Mouse (Mus musculus): ENCODE measurements around the gene Mrps6. TPM values are rescaled to one million over a fixed set of nuclear protein-coding genes. Genes with fewer than 3 reads are reported as not detected.
A peak's percentile ranks its signal among the peaks of the same experiment; 100 is the strongest.

The Mrps6 gene
- 175 and 186 TPM in 2 replicates for polyA plus RNA-seq (2014; fragmentation: Nextera tagmentation; extraction: Ambion mirVana)

DNA sequence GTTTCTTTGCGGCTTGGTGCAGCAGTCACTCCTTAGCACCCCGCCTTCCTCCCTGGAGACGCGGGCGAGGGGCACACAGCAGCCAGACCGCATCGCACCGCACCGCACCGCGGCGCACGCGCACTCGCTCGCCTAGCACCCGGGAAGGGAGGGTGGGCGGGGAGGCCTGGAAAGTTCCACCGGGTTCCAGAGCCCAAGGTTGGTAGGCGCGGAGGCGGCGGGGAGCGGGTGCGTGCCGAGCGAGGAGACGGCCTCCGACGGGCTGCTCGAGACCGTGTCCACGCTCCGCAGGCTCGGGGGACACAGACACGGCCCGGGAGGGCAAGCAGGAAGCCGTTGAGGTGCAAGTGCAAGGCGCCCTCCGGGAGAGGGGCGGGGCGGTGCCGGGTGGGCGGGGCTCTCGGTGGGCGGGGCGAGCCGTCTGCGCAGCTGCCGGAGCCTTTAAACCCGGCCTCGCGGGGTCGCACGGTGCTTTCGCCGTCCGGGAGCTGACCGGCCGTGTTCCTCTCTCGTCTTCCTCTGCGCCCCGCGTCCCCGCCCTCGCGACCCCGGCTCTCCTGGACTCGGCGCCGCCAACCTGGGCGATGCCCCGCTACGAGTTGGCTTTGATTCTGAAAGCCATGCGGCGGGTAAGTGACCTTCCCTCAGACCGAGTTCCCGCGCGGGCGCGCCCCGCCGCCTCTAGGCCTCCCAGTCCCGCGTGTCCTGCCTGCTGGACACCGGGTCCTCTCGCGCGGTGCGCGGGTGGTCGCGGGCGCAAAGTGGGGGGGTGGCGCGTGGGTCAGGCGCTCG lies at the start of gene Mrps6, which contains the start of the genes Gm49711 and Slc5a3:
Mrps6 (plus strand) TSS at position 419 of the 792 bp plus-strand sequence.
Gm49711 (plus strand) TSS at position 465 of the 792 bp plus-strand sequence.
Slc5a3 (plus strand) TSS at position 471 of the 792 bp plus-strand sequence.
- peaks cover 23% of the 10 kb centered on the region for H3K36me3 ChIP-seq (ENCODE audit: control insufficient read depth, insufficient read depth, low read length)
- ATAC-seq (peak; percentile 94), DNase-seq (ENCODE audit: low spot score) (peak; percentile 92)
- peak within 1 kb of the TSS; percentile 84 for H3K4me2 ChIP-seq (ENCODE audit: low read length)
- peak within 1 kb of the TSS; percentile 84 for H3K9ac ChIP-seq (ENCODE audit: low read length)
- H3K4me3 ChIP-seq (ENCODE audit: low read depth, low read length), result peak within 1 kb of the TSS; percentile 68
- H3K27me3 ChIP-seq (replicated peaks; ENCODE audit: control insufficient read depth, insufficient read depth, low read length), result no peaks in the 10 kb centered on the region
- under 1% methylated on average over 64 of the region's 99 CpGs for WGBS
- H3K4me1 ChIP-seq (ENCODE audit: control insufficient read depth, insufficient read depth, low read length), result peaks cover 14% of the 10 kb centered on the region; the same call in 1 of the 2 replicates
- H3K9me3 ChIP-seq (replicated peaks; ENCODE audit: control insufficient read depth, low read length), result 0 out of 2 replicates have a peak, but pooled peaks cover 4% of the 10 kb centered on the region
- H3K27ac ChIP-seq (ENCODE audit: low read depth, low read length), result peak within 1 kb of the TSS; percentile 80

GRCm38 (mm10) chr16:92009586-92009985 lies 48.5 kb upstream of the Mrps6 start:
- no peaks in the 10 kb centered on the region for H3K27me3 ChIP-seq (replicated peaks; ENCODE audit: control insufficient read depth, insufficient read depth, low read length)
- H3K36me3 ChIP-seq (ENCODE audit: control insufficient read depth, insufficient read depth, low read length), result no peaks in the 10 kb centered on the region
- H3K9me3 ChIP-seq (replicated peaks; ENCODE audit: control insufficient read depth, low read length), result no peaks in the 10 kb centered on the region
- ATAC-seq (no peak), DNase-seq (ENCODE audit: low spot score) (no peak)
- H3K4me2 ChIP-seq (ENCODE audit: low read length), result no peak overlapping the region
- H3K9ac ChIP-seq (ENCODE audit: low read length), result no peak overlapping the region
- no peak overlapping the region for H3K27ac ChIP-seq (ENCODE audit: low read depth, low read length)
- no peaks in the 10 kb centered on the region for H3K4me1 ChIP-seq (ENCODE audit: control insufficient read depth, insufficient read depth, low read length)
- WGBS, result 94% methylated on average over 2 of the region's 2 CpGs
- H3K4me3 ChIP-seq (ENCODE audit: low read depth, low read length), result no peak overlapping the region

DNA sequence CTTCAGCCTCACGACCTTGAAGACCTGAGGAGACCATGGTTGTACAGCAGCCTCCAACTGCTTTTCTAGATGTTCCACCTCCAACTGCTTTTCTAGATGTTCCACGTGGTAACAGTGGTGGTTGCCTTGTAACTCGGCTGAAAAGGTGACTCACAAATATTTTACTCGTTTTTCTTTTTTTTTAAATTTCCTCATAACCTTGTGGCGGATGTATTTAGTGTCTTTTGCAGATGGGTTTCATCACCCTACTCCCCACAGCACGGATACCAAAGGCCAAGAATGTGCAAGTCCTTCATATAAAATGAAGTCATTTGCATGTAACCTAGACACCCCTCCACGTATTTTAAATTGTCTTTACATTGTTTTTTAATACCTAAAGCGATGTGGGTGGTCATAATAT lies 41.3 kb upstream of the Mrps6 start:
- no peaks in the 10 kb centered on the region for H3K27me3 ChIP-seq (replicated peaks; ENCODE audit: control insufficient read depth, insufficient read depth, low read length)
- DNase-seq (ENCODE audit: low spot score) (no peak), ATAC-seq (no peak)
- H3K4me2 ChIP-seq (ENCODE audit: low read length), result no peak overlapping the region
- H3K4me1 ChIP-seq (ENCODE audit: control insufficient read depth, insufficient read depth, low read length), result peaks cover 9% of the 10 kb centered on the region
- H3K4me3 ChIP-seq (ENCODE audit: low read depth, low read length), result no peak overlapping the region
- no peak overlapping the region for H3K9ac ChIP-seq (ENCODE audit: low read length)
- no peak overlapping the region for H3K27ac ChIP-seq (ENCODE audit: low read depth, low read length)
- WGBS, result 90% methylated on average over 8 of the region's 8 CpGs
- H3K36me3 ChIP-seq (ENCODE audit: control insufficient read depth, insufficient read depth, low read length), result no peaks in the 10 kb centered on the region
- no peaks in the 10 kb centered on the region for H3K9me3 ChIP-seq (replicated peaks; ENCODE audit: control insufficient read depth, low read length)

GRCm38 (mm10) chr16:92019141-92020118 lies 38.6 kb upstream of the Mrps6 start:
- 6% methylated on average over 26 of the region's 26 CpGs for WGBS
- peak overlapping the region; percentile 25 for H3K4me3 ChIP-seq (ENCODE audit: low read depth, low read length)
- H3K27me3 ChIP-seq (replicated peaks; ENCODE audit: control insufficient read depth, insufficient read depth, low read length), result no peaks in the 10 kb centered on the region
- H3K4me1 ChIP-seq (ENCODE audit: control insufficient read depth, insufficient read depth, low read length), result peaks cover 9% of the 10 kb centered on the region
- no peaks in the 10 kb centered on the region for H3K9me3 ChIP-seq (replicated peaks; ENCODE audit: control insufficient read depth, low read length)
- DNase-seq (ENCODE audit: low spot score) (peak; percentile 62), ATAC-seq (peak; percentile 75)
- H3K4me2 ChIP-seq (ENCODE audit: low read length), result peak overlapping the region; percentile 56
- no peaks in the 10 kb centered on the region for H3K36me3 ChIP-seq (ENCODE audit: control insufficient read depth, insufficient read depth, low read length)
- 0 out of 2 replicates have a peak overlapping the region, but pooled peaks have one; percentile 14 for H3K27ac ChIP-seq (ENCODE audit: low read depth, low read length)
- peak overlapping the region; percentile 57 for H3K9ac ChIP-seq (ENCODE audit: low read length)

- Histone ChIP-seq H3K9me3 (replicated peaks; ENCODE audit: control insufficient read depth, low read length) (no peaks in the 10 kb centered on the region), H3K27me3 (replicated peaks; ENCODE audit: control insufficient read depth, insufficient read depth, low read length) (no peaks in the 10 kb centered on the region), H3K9ac (ENCODE audit: low read length) (no peak overlapping the region), H3K4me1 (ENCODE audit: control insufficient read depth, insufficient read depth, low read length) (peaks cover 9% of the 10 kb centered on the region), H3K27ac (ENCODE audit: low read depth, low read length) (no peak overlapping the region), H3K4me3 (ENCODE audit: low read depth, low read length) (no peak overlapping the region), H3K36me3 (ENCODE audit: control insufficient read depth, insufficient read depth, low read length) (no peaks in the 10 kb centered on the region), H3K4me2 (ENCODE audit: low read length) (no peak overlapping the region)
- 86% methylated on average over 12 of the region's 12 CpGs for WGBS
- ATAC-seq (no peak), DNase-seq (ENCODE audit: low spot score) (no peak)
These were observed 36.2 kb upstream of the Mrps6 start for GRCm38 (mm10) chr16:92021656-92022400.

DNA sequence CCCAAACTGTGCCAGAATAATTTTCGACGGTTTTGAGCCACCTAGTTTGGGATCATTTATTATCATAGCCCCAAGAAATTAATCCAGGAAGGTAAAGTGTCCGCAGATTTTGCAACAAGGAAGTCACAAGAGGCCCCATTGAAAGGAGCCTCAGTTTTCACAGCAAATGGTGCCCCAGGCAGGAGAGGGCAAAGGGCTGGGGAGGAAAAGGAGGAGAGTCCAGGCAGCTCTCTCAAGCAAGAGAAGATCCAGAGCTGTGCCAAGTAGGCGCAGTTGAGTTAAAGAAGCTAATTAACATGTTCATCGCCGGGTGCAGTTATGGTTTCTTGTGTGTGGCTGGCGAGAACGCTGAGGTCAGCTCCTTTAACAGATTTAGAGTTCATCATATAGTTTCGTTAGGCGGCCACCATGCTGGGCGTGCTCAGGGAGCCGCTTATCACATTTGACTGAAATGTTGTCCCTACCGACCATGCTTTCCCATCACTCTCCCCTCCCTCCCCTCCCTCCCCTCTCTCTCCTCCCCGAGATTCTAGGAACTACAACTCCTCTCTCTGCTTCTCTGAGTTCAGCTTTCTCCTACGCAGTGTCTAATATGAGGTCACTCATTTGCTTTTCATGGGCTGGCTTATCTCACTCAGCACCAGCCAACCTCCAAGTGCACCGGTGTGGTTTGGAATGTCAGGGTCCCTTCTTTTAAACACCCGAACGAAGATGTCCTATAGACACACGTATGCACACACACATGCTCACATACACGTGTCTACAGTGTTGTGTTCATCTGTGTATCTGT lies 35.4 kb upstream of the Mrps6 start:
- Histone ChIP-seq H3K4me3 (ENCODE audit: low read depth, low read length) (no peak overlapping the region), H3K36me3 (ENCODE audit: control insufficient read depth, insufficient read depth, low read length) (no peaks in the 10 kb centered on the region), H3K27me3 (replicated peaks; ENCODE audit: control insufficient read depth, insufficient read depth, low read length) (no peaks in the 10 kb centered on the region), H3K9ac (ENCODE audit: low read length) (no peak overlapping the region), H3K9me3 (replicated peaks; ENCODE audit: control insufficient read depth, low read length) (no peaks in the 10 kb centered on the region), H3K4me1 (ENCODE audit: control insufficient read depth, insufficient read depth, low read length) (peaks cover 9% of the 10 kb centered on the region), H3K27ac (ENCODE audit: low read depth, low read length) (no peak overlapping the region), H3K4me2 (ENCODE audit: low read length) (no peak overlapping the region)
- DNase-seq (ENCODE audit: low spot score) (no peak), ATAC-seq (no peak)
- WGBS, result 69% methylated on average over 20 of the region's 20 CpGs

GRCm38 (mm10) chr16:92033286-92033685 lies 24.8 kb upstream of the Mrps6 start:
- Histone ChIP-seq H3K27me3 (replicated peaks; ENCODE audit: control insufficient read depth, insufficient read depth, low read length) (no peaks in the 10 kb centered on the region), H3K27ac (ENCODE audit: low read depth, low read length) (no peak overlapping the region), H3K36me3 (ENCODE audit: control insufficient read depth, insufficient read depth, low read length) (no peaks in the 10 kb centered on the region), H3K4me2 (ENCODE audit: low read length) (no peak overlapping the region), H3K9ac (ENCODE audit: low read length) (no peak overlapping the region), H3K4me1 (ENCODE audit: control insufficient read depth, insufficient read depth, low read length) (no peaks in the 10 kb centered on the region), H3K4me3 (ENCODE audit: low read depth, low read length) (no peak overlapping the region), H3K9me3 (replicated peaks; ENCODE audit: control insufficient read depth, low read length) (no peaks in the 10 kb centered on the region)
- ATAC-seq (no peak), DNase-seq (ENCODE audit: low spot score) (no peak)
- WGBS, result 93% methylated on average over 3 of the region's 3 CpGs

All from forebrain, embryonic 14.5 days (tissue).